Mouse (Mus musculus): ENCODE results near the gene N4bp3. TPM values are rescaled to one million over a fixed set of nuclear protein-coding genes. Genes with fewer than 3 reads are reported as not detected.
"Not testable (repeated sequence)": the region's sequence is repeated elsewhere in the genome, so short reads cannot be mapped to it uniquely, and the experiment has no call there.

The N4bp3 gene
- total RNA-seq (2014; fragmentation: Nextera tagmentation) (not detected in 2 replicates), total RNA-seq (2017) (0.89 and 1.1 TPM in 2 replicates)

DNA sequence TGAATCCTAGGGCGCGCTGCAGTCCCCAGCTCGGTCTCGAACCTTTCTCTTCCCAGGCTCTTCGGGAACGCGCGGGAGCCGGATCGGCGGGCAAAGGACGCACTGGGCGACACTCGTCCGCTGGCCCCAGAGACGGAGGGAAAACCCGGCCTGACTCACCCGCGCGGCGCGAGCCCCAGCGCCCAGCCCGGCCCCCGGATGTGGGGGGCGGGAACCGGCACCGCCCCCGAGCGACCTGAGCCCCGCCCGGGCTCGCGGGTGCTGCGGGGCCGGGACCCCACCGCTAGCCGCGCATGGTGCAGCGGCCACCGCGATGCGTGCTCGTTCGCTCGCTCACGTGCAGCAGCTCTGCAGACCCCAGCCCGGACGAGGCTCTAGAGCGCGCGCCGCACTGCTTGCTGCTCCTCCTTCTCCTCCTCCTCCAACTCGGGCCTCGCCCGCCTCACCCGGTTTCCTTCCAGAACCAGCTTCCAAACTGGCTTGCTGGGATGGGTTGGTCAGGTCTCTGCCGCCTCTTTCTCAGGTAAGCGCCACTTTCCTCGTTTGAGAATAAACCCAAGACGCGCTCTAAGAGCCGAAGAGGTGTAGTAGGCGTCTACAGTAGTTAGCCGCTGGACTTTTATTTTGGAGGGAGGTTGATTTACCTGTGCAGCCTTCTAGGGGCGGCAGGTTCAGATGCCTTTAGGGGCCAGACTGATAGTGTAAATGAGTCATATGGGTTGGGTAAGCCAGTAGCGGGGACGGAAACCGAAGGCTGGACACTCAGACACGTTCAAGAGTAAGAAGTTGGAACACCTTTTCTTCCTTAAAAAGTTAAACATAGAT lies at the start of gene N4bp3, which contains the start of gene D930048N14Rik:
N4bp3 (minus strand) TSS at position 152 of the 825 bp plus-strand sequence.
D930048N14Rik (plus strand) TSS at position 264 of the 825 bp plus-strand sequence.
- peak; percentile 18; the same call in 1 of the 2 replicates for ATAC-seq (replicated peaks; ENCODE audit: low FRiP score, low TSS enrichment, poor library complexity, severe bottlenecking)

DNA sequence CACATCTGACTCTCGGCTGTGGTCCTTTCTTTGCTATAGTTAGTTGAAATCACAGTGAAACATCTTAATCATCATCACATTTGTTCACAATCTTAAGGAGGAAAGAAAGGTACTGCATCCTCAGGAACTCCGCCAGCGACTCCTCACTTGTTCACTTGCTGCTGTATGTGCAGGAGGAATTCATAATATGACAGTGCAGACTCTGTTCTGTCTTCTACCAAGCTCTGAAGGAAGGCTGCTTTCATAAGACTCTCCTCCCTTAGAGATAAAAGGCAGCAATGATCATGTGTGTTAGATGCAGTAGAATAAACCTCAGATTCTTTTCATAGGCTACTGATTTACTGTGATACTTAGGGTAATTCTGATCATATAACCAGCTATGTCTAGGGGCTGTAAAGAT lies 44.3 kb upstream of the N4bp3 start:
- ATAC-seq (replicated peaks; ENCODE audit: low FRiP score, low TSS enrichment, poor library complexity, severe bottlenecking), result no peak

DNA sequence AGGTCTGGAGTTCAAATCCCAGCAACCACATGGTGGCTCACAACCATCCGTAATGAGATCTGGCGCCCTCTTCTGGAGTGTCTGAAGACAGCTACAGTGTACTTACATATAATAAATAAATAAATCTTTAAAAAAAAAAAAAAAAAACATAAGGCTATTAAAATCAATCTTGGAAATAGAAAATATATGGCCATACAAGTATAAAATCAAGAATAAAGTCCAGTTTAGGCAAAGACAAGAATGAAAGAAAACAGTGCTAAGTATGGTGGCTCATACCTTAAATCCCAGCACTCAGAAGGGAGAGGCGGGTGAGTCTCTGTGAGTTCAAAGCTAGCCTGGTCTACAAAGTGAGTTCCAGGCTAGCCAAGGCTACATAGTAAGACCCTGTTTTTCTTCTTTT lies 40.0 kb upstream of the N4bp3 start:
- ATAC-seq (replicated peaks; ENCODE audit: low FRiP score, low TSS enrichment, poor library complexity, severe bottlenecking), result not testable (repeated sequence)

DNA sequence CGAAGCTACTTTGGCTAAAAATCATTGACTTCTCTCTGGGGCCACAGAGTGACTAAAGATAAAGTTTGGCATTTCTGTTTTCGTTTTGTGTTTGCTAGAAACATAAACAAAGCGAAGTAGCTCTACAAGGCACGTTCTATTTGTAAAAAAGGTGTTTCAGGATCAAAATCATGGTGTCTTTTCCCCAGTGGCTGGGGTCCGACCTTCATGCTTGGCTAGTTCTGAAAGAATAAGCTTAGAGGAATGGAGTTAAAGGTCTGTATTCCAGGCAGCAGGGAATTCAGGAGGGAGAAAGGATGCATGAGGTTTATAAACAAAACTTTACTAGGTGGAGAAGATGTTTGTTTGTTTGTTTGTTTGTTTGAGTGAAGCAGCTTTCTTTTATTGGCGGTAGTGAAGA lies 38.7 kb upstream of the N4bp3 start:
- no peak for ATAC-seq (replicated peaks; ENCODE audit: low FRiP score, low TSS enrichment, poor library complexity, severe bottlenecking)

DNA sequence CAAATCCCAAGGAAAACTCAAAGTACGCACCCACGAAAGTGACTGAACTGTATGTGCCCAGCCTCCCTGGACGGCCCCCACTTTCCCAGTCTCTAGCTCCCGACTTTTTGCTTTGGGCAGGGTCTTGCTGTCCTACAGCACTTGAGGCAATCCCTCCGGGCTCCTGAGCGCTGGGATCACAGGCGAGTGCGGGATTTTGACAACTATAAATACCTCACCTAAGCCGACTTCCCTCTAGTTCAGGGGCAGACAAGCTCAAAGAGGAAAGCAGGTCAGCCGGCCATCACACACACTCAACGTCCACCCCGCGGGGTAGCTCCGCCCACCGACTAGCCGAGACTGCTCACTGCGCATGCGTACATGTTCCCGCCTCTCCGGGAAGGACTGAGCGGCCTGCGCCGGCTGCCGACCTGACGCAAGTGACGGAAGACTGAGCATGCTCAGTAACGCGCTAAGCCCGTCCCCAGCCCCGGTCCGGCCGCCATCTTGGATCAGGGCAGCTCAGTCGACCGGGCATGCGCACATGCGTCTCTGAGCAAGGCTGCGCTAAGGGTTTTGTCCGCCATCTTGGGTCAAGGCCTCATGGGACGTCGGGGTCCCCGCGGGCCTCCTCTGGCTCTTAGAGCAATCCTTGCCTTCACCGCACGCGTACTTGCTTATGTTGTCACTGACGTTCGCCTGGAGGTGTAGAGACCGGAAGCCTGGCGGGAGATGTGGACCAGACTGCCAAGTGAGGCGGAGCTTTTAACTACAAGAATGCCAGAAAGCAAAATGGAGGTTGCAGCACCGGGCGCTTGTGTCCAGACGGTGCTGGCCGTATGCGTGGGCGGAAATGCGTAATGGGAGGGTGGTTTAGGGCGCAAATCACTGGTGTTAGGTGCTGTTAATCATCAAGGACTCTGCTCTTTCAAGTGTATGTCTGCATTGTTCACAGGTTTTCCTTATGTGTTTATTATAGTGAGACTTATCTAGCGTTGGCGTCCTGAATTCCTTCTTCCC lies 38.0 kb upstream of the N4bp3 start, which contains the start of gene 0610009B22Rik:
0610009B22Rik (minus strand) TSS at position 545 of the 999 bp plus-strand sequence.
- peak; percentile 98 for ATAC-seq (replicated peaks; ENCODE audit: low FRiP score, low TSS enrichment, poor library complexity, severe bottlenecking)

DNA sequence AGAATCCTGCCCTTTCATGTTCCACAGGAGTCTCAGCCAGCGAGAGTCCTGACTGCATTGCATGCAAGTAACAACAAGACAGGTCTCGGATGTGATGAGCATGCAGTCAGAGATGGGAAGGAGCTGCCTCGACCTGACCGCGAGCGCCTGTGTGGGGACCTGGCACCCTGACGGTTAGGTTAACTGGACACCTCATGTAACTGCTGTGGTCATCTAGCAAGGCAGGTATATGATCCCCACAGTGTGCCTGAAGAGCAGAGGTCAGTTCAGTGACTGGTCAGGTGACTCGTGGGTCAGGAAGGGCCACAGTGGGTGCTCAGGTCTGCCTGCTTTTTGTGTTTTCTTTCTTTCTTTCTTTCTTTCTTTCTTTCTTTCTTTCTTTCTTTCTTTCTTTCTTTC lies 31.3 kb upstream of the N4bp3 start:
- ATAC-seq (replicated peaks; ENCODE audit: low FRiP score, low TSS enrichment, poor library complexity, severe bottlenecking), result peak; percentile 45; the same call in 1 of the 2 replicates

DNA sequence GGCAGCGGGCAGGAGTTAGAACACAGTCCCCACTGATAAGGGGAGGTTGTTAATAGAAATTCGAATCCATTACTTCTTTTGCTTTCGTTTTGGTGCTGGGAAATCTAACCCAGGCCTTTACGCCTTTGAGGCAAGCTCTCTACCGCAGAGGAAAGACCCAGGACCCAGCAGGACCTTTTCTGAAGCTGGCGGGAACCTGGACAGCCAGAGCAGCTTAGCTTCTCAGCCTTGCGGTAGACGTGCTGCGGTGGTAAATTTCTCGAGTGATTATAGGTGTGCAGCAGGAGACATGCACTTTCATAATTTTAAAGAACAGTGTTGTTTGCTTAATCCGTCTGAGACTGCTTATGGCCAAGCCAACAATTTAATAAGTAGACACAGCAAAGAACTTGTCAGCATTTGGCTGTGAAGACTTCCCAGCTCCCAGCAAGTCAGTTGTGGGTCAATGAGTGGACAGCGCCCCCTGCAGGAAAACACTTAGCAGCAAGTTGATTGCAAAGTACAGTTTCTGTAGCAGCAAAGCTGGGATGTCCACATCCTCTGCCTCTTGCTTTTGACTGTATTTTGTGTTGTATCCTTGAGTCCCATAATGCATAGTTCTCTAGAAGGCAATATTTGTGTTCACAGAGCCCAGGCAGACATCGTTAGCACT lies 30.8 kb upstream of the N4bp3 start:
- ATAC-seq (replicated peaks; ENCODE audit: low FRiP score, low TSS enrichment, poor library complexity, severe bottlenecking), result peak; percentile 90

DNA sequence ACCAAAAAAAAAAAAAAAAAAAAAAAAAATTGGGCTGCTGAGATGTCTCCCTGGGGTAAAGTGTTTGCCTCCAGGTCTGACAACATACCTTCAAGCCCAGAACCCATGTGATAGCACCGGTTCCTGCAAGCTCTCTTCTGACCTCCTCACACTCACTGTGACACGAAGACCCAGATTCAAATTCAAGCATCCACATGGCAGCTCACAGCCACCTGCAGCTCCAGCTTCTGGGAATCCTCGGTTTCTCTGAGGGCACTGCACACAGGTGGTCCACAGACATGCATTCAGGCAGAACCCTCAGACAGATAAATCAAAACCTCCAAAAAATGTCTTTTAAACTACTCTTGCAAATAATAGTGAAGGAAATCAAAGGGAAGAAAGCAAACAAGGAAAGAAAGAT lies 28.8 kb upstream of the N4bp3 start:
- ATAC-seq (replicated peaks; ENCODE audit: low FRiP score, low TSS enrichment, poor library complexity, severe bottlenecking), result no peak

DNA sequence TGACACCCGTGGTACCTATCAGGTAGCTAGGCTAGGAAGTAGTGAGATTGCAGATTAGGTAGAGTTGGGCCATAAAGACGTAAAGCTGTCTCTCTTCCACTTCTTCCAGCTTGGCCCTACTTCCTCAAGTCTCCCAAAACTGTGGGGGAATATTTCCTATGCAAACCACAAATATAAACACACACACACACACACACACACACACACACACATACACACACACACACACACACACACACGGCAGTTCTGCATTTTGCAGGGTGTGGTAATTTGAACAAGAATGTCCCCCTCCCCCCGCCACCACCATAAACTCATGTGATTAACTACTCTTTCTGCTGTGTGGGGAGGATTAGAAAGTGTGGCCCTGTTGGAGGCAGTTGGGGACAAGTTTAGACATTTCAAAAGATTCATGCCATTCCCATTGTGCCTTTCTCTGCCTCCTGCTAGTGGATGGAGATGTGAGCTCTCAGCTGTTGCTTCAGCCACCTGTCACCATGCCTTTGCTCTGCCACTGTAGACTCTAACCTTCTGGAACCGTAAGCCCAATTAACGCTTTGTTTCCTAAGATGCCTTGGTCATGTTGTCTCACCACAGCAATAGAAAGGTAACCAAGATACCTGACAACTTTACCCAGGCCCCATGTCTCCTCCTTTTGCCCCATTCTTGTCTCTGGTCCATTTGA lies 27.2 kb upstream of the N4bp3 start:
- ATAC-seq (replicated peaks; ENCODE audit: low FRiP score, low TSS enrichment, poor library complexity, severe bottlenecking), result no peak

DNA sequence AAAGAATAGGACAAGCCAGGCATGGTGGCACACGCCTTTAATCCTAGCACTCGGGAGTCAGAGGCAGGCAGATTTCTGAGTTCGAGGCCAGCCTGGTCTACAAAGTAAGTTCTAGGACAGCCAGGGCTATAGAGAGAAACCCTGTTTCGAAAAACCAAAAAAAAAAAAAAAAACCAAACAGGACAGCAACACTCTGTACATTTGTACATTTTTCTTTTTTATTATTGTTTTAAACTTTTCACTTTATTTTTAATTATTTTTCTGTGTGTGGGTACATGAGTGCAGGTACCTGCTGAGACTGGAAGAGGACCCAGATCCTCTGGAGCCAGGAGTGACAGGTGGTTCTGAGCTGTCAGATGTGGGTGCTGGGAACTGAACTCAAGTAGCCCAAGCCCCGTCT lies 24.7 kb upstream of the N4bp3 start:
- ATAC-seq (replicated peaks; ENCODE audit: low FRiP score, low TSS enrichment, poor library complexity, severe bottlenecking), result no peak

DNA sequence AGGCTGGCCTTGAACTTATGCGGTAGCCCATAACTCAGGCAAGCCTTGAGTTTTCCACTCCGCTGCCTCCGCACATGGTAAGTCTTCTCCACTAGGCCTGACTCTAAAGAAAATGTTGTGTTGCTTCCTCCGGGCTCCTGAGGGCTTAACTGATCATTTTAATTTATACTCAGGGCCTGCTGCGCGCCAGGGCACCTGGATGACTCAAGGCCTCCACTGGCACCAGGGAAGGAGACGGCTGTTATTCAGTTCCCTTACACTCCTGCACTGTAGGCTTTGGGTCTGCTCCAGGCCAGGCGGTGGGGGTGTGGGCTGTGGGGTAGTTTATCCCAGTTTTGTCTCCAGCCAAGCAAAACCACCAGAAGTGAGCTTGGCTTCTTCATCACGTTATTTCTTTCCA lies 22.6 kb upstream of the N4bp3 start:
- no peak for ATAC-seq (replicated peaks; ENCODE audit: low FRiP score, low TSS enrichment, poor library complexity, severe bottlenecking)

DNA sequence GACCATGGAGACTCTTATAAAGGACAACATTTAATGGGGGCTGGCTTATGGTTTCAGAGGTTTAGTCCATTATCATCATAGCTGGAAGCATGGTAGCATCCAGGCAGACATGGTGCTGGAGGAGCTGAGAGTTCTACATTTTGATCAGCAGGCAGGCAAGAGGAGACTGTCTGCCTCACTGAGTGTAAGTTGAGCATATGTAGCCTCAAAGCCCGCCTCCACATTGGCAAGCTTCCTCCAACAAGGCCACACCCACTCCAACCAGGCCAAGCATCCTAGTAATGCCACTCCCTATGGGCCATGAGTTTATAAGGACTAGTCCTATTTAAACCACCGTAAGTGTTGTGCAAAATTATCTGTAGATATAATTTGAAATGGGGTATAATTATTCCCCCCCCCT lies 20.7 kb upstream of the N4bp3 start:
- no peak for ATAC-seq (replicated peaks; ENCODE audit: low FRiP score, low TSS enrichment, poor library complexity, severe bottlenecking)

DNA sequence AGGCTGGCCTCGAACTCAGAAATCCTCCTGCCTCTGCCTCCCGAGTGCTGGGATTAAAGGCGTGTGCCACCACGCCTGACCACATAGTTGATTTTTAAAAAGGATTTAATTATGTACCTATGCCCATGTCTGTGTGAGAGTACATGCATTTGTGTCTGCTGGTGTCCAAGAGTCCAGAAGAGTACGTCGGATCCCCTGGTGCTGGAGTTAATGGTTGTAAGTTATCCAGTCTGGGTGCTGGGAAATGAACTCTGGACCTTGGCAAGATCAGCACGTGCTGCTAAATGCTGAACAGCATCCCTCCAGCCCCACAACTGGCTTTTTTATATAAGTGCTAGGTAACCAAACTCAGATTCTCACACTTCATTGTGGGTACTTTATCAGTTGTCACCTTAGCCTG lies 20.2 kb upstream of the N4bp3 start:
- no peak for ATAC-seq (replicated peaks; ENCODE audit: low FRiP score, low TSS enrichment, poor library complexity, severe bottlenecking)

DNA sequence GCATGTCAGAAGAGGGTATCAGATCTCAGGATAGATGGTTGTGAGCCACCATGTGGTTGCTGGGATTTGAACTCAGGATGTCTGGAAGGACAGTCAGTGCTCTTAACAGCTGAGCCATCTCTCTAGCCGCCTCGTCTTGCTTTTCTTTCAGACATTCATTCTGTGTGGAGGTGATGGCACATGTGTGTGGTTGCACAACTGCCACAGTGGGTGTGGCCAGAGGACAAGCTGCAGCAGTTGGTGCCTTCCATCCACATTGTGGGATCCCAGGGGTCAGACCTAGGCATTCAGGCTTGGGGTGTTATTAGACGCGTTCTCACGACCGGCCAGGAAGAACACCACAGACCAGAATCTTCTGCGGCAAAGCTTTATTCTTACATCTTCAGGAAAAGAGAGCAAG lies 14.1 kb upstream of the N4bp3 start:
- not testable (repeated sequence) for ATAC-seq (replicated peaks; ENCODE audit: low FRiP score, low TSS enrichment, poor library complexity, severe bottlenecking)

DNA sequence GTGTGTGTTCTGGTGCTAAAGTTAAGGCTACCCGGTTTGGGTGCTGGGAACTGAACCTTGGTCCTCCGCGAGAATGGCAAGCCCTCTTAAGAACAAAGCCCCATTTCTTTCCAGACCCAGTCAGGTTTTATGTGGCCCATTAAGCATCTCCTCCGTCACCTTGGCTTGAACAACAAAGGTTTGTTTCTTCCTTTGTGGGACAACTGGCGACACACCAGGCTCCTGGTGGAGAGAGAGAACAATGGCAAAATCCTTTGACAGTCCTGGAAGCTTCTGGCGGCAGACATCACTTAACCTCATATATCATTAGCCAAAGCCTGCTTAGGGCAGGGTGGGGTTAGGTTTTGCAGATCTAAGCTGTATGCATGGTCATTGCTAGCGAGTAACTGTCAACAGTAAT lies 12.0 kb upstream of the N4bp3 start:
- ATAC-seq (replicated peaks; ENCODE audit: low FRiP score, low TSS enrichment, poor library complexity, severe bottlenecking), result no peak

DNA sequence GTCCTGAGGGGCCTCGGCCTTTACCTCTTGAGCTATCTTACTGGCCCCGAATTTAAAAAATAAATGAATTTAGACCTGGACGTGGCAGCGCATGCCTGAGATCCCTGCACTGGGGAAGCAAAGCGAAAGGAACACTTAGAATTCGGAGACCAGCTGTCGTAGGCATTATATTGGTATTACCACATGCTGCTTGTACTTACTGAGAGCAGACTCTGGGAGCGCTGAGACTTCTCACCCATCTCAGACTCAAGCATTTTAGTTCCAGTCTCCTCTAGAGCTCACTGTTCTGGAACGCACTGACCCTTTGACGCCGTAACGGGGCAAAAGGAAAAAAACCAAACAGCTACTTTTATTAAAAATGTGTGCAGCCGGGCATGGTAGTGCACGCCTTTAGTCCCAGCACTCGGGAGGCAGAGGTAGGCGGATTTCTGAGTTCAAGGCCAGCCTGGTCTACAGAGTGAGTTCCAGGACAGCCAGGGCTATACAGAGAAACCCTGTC lies 11.3 kb upstream of the N4bp3 start:
- no peak for ATAC-seq (replicated peaks; ENCODE audit: low FRiP score, low TSS enrichment, poor library complexity, severe bottlenecking)

DNA sequence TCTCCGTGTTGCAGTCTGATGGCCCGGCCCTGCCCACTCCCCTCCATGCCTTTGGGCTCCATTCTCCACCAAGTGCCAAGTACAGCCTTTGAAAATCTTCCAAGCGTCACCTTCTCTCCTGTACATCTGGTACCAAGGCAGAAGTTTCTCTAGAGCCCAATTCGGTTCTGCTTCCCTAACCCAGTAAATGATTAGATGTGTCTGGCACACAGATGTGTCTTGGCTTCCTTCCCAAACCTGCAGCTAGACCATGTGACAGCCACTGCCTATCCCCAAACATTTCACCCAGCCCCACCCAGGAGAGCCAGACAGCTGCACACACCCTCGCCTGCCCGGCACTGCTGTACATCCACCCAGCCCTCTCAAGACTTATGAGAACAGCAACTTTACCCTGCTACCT lies 8.1 kb upstream of the N4bp3 start:
- ATAC-seq (replicated peaks; ENCODE audit: low FRiP score, low TSS enrichment, poor library complexity, severe bottlenecking), result peak; percentile 98

DNA sequence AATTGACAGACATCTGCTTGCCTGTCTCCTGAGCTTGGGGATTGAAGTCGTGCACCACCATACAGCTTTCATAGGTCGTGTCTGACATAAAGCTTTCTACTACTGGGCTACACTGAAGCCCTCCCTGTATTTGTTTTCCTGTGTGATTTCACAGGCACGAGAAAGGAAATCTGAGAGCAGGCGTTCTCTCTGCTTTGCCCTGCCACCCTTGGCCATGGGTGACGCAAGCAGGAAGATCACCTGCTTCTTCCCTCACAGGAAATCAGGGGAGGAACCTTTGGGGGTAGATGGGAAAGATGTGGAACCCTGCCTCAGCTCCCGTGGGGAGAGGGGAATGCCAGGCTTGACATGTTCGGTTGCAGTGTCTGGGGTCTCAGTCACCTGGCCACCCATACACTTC lies 7.6 kb upstream of the N4bp3 start:
- no peak for ATAC-seq (replicated peaks; ENCODE audit: low FRiP score, low TSS enrichment, poor library complexity, severe bottlenecking)

Measured in megakaryocyte-erythroid progenitor cell, adult 5-6 weeks (primary cell).